Mouse (Mus musculus) heart, adult 2 months (tissue): ENCODE measurements at regions not wholly inside any gene's neighbourhood (a gene's known extent, or its start where the extent isn't known, plus 50 kb on each side); places are given as distances from the start of the nearest gene placed in this dataset.

Experiments used
- CTCF ChIP-seq: fragments of 200-600 bp; IDR thresholded peaks from 2 replicates; pipeline ENCODE4 v1.8.1; 2022; ENCODE audit warnings: antibody characterized with exemption, mild to moderate bottlenecking, moderate library complexity
- POLR2A ChIP-seq: fragments of 200-500 bp; IDR thresholded peaks from 2 replicates; pipeline ENCODE4 v1.6.1; 2011; ENCODE audit warnings: mild to moderate bottlenecking, low read depth, low read length, control low read depth; ENCODE audit not compliant: insufficient read depth

DNA sequence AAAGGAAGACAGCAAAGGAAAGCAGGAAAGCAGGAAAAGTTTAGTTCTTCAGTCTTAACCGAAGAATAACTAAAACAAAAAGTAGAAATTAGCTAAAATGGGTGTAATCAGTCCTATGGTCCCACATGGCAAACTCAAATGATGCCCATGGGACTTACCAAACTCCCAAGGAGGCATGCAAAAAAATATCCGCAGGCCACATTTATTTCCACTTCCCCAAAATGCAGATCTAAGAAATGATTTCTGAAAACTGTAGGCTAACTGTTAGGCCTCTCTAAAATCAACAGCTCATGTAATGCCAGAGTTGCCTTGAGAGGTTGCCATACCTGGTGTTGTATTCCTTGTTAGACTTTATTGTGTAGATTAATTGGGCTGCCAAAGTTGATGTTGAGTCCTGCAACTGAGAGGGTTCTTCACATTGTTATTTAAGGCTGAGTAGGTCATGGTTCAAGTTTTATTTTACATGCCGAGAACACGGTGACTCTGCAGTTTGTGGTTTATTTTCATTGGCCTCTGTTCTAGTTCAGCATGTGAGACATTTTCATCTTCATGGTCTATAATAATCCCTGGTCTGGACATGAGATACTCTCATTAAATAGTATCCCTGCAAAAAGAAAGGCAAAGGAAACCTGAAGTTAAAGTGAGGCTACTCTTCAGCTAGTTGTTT lies 164.0 kb upstream of the Slc8a1 start:
- no peak for TF ChIP-seq POLR2A
- no peak for TF ChIP-seq CTCF
